Mouse (Mus musculus): Measurements from ENCODE around the gene Uxs1. TPM values are rescaled to one million over a fixed set of nuclear protein-coding genes. Genes with fewer than 3 reads are reported as not detected.

Uxs1 gene
- polyA plus RNA-seq, 1 experiment from 2014 or later: 29.2 TPM

DNA sequence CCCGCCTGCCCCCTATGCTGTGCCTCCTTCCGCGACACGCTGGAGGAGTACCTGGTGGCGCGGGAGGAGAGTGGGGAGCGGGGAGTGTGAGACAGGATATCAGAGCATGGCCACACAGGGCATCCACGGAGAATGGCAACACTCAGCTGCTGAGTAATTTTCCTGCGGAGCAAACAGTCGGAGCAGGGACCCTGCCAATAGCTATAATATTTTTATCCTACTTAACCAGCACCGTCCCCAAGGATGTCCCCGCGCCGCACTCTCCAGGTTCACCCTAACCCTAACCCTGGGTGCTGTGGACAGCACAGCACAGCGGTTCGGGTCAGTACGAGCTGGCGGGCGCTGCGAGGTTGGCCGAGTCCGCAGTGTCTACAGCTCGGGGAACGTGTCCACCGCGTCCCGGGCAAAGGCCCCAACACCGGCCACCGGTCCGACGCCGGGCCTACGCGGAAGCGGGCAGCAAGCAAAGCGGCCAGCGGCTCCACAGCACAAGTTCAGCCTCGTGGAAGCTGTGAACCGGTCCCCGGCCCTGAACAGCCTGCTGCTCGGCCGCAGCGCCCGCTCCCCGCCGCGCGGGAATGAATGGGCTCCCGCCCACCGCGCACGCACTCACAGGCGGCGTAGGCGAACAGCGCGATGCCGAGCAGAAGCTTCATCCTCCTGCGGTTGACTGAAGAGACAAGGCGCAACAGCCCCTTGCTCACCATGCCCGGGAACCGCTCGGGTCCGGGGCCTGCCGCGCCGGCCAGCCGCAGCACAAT, 418 bp downstream of the Uxs1 start:
- no peaks in the 10 kb centered on the region for H3K27me3 ChIP-seq
- peaks cover 12% of the 10 kb centered on the region for H3K4me1 ChIP-seq
- peak overlapping the region; percentile 82 for H3K4me2 ChIP-seq
- H3K9ac ChIP-seq: peak overlapping the region; percentile 75
- ATAC-seq (ENCODE audit: borderline replicate concordance, extremely low read depth, low FRiP score, low TSS enrichment): peak; percentile 76
- no peaks in the 10 kb centered on the region for H3K36me3 ChIP-seq
- H3K4me3 ChIP-seq: peak overlapping the region; percentile 84
- H3K9me3 ChIP-seq: no peaks in the 10 kb centered on the region
- peak overlapping the region; percentile 87 for H3K27ac ChIP-seq
- under 1% methylated on average over 63 of the region's 68 CpGs for WGBS

DNA sequence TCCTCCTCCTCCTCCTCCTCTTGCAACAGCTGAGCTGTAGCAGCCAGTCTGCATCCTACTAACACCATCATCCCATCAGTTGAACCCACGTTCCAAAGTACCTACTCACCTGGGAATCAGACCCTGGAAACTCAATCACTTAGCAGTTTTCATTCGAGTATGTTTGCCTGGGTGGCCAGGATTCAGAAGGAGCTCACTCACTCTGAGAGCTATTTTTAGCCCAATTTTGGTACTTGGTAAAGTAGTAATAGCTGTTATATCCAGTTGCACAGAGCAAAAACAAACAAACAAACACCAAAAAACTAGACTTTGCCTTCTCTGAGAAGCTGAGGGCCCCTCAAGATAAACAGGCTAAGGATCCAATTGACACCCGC, 985 bp downstream of the Uxs1 start:
- Histone ChIP-seq H3K36me3 (no peaks in the 10 kb centered on the region), H3K27ac (peak overlapping the region; percentile 87), H3K27me3 (no peaks in the 10 kb centered on the region), H3K4me2 (peak overlapping the region; percentile 82), H3K9ac (peak overlapping the region; percentile 75), H3K4me1 (peaks cover 12% of the 10 kb centered on the region), H3K4me3 (peak overlapping the region; percentile 84), H3K9me3 (no peaks in the 10 kb centered on the region)
- 0% methylated on average over 3 of the region's 3 CpGs for WGBS
- no peak for ATAC-seq (ENCODE audit: borderline replicate concordance, extremely low read depth, low FRiP score, low TSS enrichment)

DNA sequence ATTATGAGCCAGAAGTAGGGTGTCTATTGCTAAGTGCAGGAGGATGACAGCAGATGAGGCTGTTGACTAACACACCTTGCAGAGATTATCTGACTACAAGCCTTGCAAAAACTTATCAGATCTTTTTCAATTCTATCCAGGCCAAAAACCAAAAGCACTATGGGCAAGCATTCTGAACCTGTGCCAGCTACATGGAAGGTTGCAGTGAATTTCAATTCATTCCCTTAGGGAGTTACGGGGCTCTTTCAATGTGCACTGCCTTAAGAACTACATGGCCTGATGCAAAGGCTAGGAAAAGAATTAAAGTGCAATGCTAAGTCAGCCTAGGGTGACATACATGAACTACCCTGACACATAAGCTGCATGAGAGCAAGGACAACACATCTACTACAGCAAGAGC, 4.2 kb downstream of the Uxs1 start:
- no peaks in the 10 kb centered on the region for H3K27me3 ChIP-seq
- H3K4me1 ChIP-seq: peaks cover 12% of the 10 kb centered on the region
- H3K9me3 ChIP-seq: no peaks in the 10 kb centered on the region
- no peak for ATAC-seq (ENCODE audit: borderline replicate concordance, extremely low read depth, low FRiP score, low TSS enrichment)
- no peaks in the 10 kb centered on the region for H3K36me3 ChIP-seq
- WGBS: 89% methylated on average over 1 of the region's 1 CpGs
- H3K4me3 ChIP-seq: no peak overlapping the region
- no peak overlapping the region; the same call in 1 of the 2 replicates for H3K27ac ChIP-seq
- no peak overlapping the region for H3K4me2 ChIP-seq
- no peak overlapping the region for H3K9ac ChIP-seq

DNA sequence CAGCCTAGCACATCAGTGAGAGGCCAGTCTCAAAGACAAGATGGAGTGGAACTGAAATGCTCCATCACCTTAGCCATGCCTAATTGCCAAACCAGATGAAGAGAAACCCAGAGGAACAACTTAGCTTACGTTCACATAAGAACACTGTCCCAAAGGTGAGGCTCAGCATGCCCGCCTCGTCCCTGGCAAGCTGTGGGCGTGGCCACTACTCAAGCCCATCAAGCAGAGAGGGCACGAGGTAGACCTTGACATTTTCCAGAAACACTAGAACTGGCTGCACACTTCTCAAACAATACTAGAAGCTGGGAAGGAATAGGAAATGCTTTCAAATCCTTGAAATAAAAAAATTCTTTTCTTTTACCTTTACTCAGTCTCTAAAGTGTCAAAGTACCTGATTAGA, 5.0 kb downstream of the Uxs1 start:
- no peak for ATAC-seq (ENCODE audit: borderline replicate concordance, extremely low read depth, low FRiP score, low TSS enrichment)
- no peaks in the 10 kb centered on the region for H3K9me3 ChIP-seq
- H3K4me1 ChIP-seq: peaks cover 12% of the 10 kb centered on the region
- H3K4me2 ChIP-seq: no peak overlapping the region
- no peaks in the 10 kb centered on the region for H3K27me3 ChIP-seq
- 66% methylated on average over 5 of the region's 5 CpGs for WGBS
- H3K36me3 ChIP-seq: no peaks in the 10 kb centered on the region
- H3K9ac ChIP-seq: no peak overlapping the region
- no peak overlapping the region for H3K27ac ChIP-seq
- H3K4me3 ChIP-seq: no peak overlapping the region

DNA sequence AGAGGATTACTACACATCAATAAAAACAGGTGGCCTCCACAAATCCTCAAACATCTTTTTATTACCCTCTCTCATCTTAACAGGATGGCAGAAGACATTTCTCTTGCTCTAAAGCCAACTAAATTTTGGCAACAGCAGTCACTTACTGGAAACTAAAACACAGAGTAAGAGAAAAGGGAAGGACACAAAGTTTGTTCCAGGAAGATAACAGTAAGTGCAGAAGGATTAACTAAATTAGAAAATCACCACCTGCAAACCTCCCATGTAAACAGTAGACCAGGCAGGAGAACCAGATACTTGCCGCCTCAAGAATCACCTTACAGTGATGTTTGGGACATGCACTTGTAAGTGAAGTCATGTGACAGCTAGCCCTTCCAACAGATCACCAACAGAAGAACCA, 5.8 kb downstream of the Uxs1 start:
- no peak overlapping the region for H3K27ac ChIP-seq
- H3K9ac ChIP-seq: no peak overlapping the region
- WGBS: 77% methylated on average over 1 of the region's 1 CpGs
- H3K9me3 ChIP-seq: no peaks in the 10 kb centered on the region
- no peaks in the 10 kb centered on the region for H3K27me3 ChIP-seq
- ATAC-seq (ENCODE audit: borderline replicate concordance, extremely low read depth, low FRiP score, low TSS enrichment): no peak
- H3K4me3 ChIP-seq: no peak overlapping the region
- no peaks in the 10 kb centered on the region for H3K36me3 ChIP-seq
- H3K4me1 ChIP-seq: peaks cover 12% of the 10 kb centered on the region
- no peak overlapping the region for H3K4me2 ChIP-seq

DNA sequence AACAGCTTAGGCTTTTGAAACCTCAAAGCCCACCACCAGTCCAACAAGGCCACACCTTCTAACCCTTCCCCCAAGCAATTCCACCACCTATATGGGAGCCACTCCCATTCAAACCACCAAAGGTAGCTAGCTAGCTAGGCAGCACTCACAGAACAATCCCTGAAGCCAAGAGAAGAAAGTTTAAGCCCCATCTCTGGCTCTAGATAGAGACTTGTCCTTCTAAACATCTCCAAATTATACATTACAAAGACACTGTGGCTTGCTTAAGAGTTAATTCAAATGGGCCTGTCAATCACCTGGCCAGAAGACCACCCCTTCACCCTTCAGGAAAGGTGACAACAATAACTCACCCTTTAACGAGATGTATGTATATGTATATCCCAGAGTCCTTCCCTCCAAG, 7.0 kb downstream of the Uxs1 start:
- H3K27me3 ChIP-seq: no peaks in the 10 kb centered on the region
- no peak overlapping the region for H3K4me3 ChIP-seq
- peaks cover 6% of the 10 kb centered on the region for H3K4me1 ChIP-seq
- no peak overlapping the region for H3K4me2 ChIP-seq
- no peak for ATAC-seq (ENCODE audit: borderline replicate concordance, extremely low read depth, low FRiP score, low TSS enrichment)
- H3K9me3 ChIP-seq: no peaks in the 10 kb centered on the region
- 48% methylated on average over 1 of the region's 1 CpGs for WGBS
- no peak overlapping the region for H3K9ac ChIP-seq
- no peak overlapping the region for H3K27ac ChIP-seq
- no peaks in the 10 kb centered on the region for H3K36me3 ChIP-seq

DNA sequence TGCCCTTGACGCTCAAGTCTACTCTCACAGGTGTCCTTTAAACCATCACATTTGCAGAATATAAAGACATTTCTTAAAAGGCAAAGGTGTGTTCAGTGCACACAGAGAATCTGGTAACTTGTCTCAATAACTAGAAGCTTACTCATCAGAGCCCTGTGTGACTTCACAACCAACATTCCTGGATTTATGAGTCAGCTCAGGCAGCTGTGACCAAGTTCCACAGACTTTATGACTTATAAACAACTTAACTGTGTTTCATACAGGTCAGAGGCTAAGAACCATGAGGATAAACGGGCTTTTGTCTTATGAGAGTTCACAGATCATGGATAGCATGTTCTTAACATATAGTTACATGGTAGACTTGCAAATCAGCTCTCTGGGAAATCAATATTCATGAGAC, 8.5 kb downstream of the Uxs1 start:
- ATAC-seq (ENCODE audit: borderline replicate concordance, extremely low read depth, low FRiP score, low TSS enrichment): no peak
- Histone ChIP-seq H3K36me3 (no peaks in the 10 kb centered on the region), H3K4me3 (no peak overlapping the region), H3K4me1 (no peaks in the 10 kb centered on the region), H3K9ac (no peak overlapping the region), H3K4me2 (no peak overlapping the region), H3K9me3 (no peaks in the 10 kb centered on the region), H3K27me3 (no peaks in the 10 kb centered on the region), H3K27ac (no peak overlapping the region)
- 74% methylated on average over 2 of the region's 2 CpGs for WGBS

DNA sequence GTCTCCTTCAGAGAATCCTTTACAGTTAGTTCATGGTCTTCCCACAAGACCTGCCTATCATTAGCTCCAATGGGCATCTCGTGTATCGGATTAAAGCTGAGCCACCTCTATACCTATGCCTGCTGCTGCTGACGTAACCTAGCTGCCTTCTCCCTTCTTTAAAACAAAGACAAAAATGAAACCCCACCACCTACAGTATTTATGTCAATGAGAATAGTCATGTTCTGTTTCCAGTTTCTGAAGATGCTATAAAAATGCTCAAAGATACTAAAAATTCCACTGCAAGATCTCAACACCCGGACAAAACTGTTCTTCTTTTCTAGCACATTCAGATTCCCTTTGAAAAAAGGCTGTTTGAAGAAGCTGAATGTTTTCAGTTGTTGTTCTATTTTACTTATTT, 9.2 kb downstream of the Uxs1 start:
- no peak for ATAC-seq (ENCODE audit: borderline replicate concordance, extremely low read depth, low FRiP score, low TSS enrichment)
- Histone ChIP-seq H3K9me3 (no peaks in the 10 kb centered on the region), H3K27ac (no peak overlapping the region), H3K9ac (no peak overlapping the region), H3K4me2 (no peak overlapping the region), H3K4me3 (no peak overlapping the region), H3K36me3 (no peaks in the 10 kb centered on the region), H3K4me1 (no peaks in the 10 kb centered on the region), H3K27me3 (no peaks in the 10 kb centered on the region)
- 88% methylated on average over 4 of the region's 4 CpGs for WGBS

DNA sequence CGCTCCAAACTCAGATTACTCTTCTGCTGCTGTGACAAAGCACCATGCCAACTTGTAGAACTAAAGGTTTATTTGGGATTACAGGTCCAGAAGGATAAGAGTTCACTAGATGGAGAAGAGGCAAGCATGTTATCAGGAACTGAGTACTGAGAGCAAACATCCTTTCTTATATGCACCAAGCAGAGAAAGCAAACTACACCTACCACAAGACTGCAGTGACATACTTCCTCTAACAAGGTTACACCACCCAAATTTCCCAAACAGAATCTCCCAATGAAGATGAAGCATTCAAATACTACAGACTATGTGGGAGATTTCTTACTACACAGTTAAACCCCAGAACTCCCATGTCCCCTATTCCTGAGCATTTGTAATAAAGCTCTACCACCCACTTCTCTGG, 15.8 kb downstream of the Uxs1 start:
- H3K9ac ChIP-seq: no peak overlapping the region
- no peaks in the 10 kb centered on the region for H3K27me3 ChIP-seq
- WGBS: 91% methylated on average over 1 of the region's 1 CpGs
- ATAC-seq (ENCODE audit: borderline replicate concordance, extremely low read depth, low FRiP score, low TSS enrichment): no peak
- no peak overlapping the region for H3K4me2 ChIP-seq
- H3K4me3 ChIP-seq: no peak overlapping the region
- no peak overlapping the region for H3K27ac ChIP-seq
- H3K4me1 ChIP-seq: no peaks in the 10 kb centered on the region
- H3K36me3 ChIP-seq: no peaks in the 10 kb centered on the region
- no peaks in the 10 kb centered on the region for H3K9me3 ChIP-seq

DNA sequence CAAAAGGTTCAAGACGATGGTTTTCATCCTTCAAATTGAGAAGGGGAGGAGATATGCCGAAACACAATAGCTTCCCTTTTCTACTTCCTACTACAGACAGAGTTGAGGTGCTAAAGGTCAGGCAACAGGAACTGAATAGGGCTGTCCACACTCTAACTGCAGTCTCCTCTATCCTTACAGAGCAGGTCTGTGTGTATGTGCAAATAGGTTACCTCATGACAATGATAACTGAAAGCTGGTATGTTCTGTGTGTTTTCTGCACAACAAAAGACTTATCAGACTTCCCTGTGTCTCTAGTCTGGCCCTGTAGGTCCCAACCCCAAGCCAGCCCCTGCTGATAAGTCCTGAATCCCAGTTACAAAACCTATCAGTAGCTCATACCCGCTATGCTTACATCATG, 16.5 kb downstream of the Uxs1 start:
- WGBS: 76% methylated on average over 3 of the region's 3 CpGs

DNA sequence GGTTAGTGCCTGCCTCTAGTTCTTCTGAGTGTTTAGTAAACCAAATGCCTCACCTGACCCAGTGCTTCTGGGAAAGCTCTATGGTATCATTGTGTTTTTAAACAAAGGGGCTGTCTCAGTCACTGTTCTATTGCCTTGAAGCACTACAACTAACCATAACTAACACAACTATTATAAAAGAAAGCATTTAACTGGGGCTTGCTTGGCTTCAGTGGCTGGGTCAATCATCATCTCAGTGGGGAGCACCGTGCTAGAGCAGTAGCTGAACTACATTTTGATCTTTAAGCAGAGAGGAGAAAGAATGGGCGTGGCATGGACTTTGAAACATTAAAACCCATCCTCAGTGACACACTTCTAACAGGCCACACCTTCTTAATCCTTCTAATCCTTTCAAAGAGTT, 18.2 kb downstream of the Uxs1 start:
- H3K36me3 ChIP-seq: no peaks in the 10 kb centered on the region
- H3K9me3 ChIP-seq: no peaks in the 10 kb centered on the region
- no peak overlapping the region for H3K4me2 ChIP-seq
- no peaks in the 10 kb centered on the region for H3K4me1 ChIP-seq
- H3K9ac ChIP-seq: no peak overlapping the region
- no peaks in the 10 kb centered on the region for H3K27me3 ChIP-seq
- ATAC-seq (ENCODE audit: borderline replicate concordance, extremely low read depth, low FRiP score, low TSS enrichment): no peak
- 86% methylated on average over 2 of the region's 2 CpGs for WGBS
- no peak overlapping the region for H3K4me3 ChIP-seq
- H3K27ac ChIP-seq: no peak overlapping the region

More for the DNA sequence above, 16.5 kb downstream of the Uxs1 start:
- Histone ChIP-seq H3K36me3 (no peaks in the 10 kb centered on the region), H3K9ac (no peak overlapping the region), H3K9me3 (no peaks in the 10 kb centered on the region), H3K27ac (no peak overlapping the region), H3K27me3 (no peaks in the 10 kb centered on the region), H3K4me1 (no peaks in the 10 kb centered on the region), H3K4me3 (no peak overlapping the region), H3K4me2 (no peak overlapping the region)
- ATAC-seq (ENCODE audit: borderline replicate concordance, extremely low read depth, low FRiP score, low TSS enrichment): no peak

DNA sequence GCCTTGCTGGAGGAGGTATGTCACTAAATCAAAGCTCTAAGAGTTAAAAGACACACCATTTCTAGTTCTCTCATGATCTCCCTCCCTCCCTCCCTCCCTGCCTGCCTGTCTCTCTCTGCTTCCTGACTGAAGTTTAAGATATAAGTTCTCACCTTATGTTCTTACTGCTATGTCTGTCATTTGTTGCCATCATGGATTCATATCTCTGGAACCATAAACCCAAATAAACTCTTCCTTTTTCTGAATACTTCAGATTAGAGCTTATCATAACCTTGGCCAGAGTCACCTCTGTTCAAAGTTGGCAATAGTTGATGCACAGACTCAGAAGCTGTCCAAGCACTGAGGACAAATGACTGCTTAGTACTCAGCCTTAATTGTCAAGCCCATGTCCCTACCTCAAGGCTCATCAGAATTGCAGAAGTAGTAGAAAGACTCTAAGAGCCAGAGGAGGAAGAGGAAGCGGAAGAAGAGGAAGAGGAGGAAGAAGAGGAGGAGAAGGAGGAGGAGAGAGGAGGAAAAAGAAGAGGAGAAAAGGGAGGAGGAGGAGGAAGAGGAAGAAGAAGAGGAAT, 23.6 kb downstream of the Uxs1 start:
- 95% methylated on average over 1 of the region's 1 CpGs for WGBS

More for the DNA sequence above, 23.6 kb downstream of the Uxs1 start:
- no peak overlapping the region for H3K4me3 ChIP-seq
- no peak overlapping the region for H3K9ac ChIP-seq
- H3K27me3 ChIP-seq: no peaks in the 10 kb centered on the region
- no peak for ATAC-seq (ENCODE audit: borderline replicate concordance, extremely low read depth, low FRiP score, low TSS enrichment)
- no peaks in the 10 kb centered on the region for H3K4me1 ChIP-seq
- H3K4me2 ChIP-seq: no peak overlapping the region
- H3K9me3 ChIP-seq: no peaks in the 10 kb centered on the region
- H3K27ac ChIP-seq: no peak overlapping the region
- 0 out of 2 replicates have a peak, but pooled peaks cover 3% of the 10 kb centered on the region for H3K36me3 ChIP-seq
